Mouse (Mus musculus): ENCODE results near the gene Astn2. TPM values are rescaled to one million over a fixed set of nuclear protein-coding genes. Genes with fewer than 3 reads are reported as not detected.

Gene Astn2
- polyA plus RNA-seq, 1 experiment from 2014 or later: 0.18 TPM

GRCm38 (mm10) chr4:66043014-66043672 lies 361.3 kb downstream of the Astn2 start:
- H3K27me3 ChIP-seq (replicated peaks; ENCODE audit: control insufficient read depth, insufficient read depth, low read length): no peaks in the 10 kb centered on the region
- no peak for TF ChIP-seq CTCF (IDR thresholded peaks at IDR 0.05; ENCODE audit: low read depth)
- no peak overlapping the region for H3K4me3 ChIP-seq (ENCODE audit: low read depth, low read length)
- H3K9ac ChIP-seq (ENCODE audit: low read depth, low read length): no peak overlapping the region
- H3K27ac ChIP-seq (ENCODE audit: low read depth, low read length): no peak overlapping the region
- no peaks in the 10 kb centered on the region for H3K9me3 ChIP-seq (ENCODE audit: control insufficient read depth)
- no peak overlapping the region for H3K4me2 ChIP-seq (replicated peaks; ENCODE audit: low read depth)
- H3K4me1 ChIP-seq (replicated peaks; ENCODE audit: control insufficient read depth, insufficient read depth, low read length): no peaks in the 10 kb centered on the region
- no peak for ATAC-seq
- no peaks in the 10 kb centered on the region for H3K36me3 ChIP-seq (ENCODE audit: control insufficient read depth, insufficient read depth)
- 77% methylated on average over 3 of the region's 3 CpGs for WGBS

- Histone ChIP-seq H3K9ac (ENCODE audit: low read depth, low read length) (no peak overlapping the region), H3K4me3 (ENCODE audit: low read depth, low read length) (no peak overlapping the region), H3K36me3 (ENCODE audit: control insufficient read depth, insufficient read depth) (no peaks in the 10 kb centered on the region), H3K9me3 (ENCODE audit: control insufficient read depth) (no peaks in the 10 kb centered on the region), H3K27me3 (replicated peaks; ENCODE audit: control insufficient read depth, insufficient read depth, low read length) (no peaks in the 10 kb centered on the region), H3K4me2 (replicated peaks; ENCODE audit: low read depth) (no peak overlapping the region), H3K4me1 (replicated peaks; ENCODE audit: control insufficient read depth, insufficient read depth, low read length) (no peaks in the 10 kb centered on the region), H3K27ac (ENCODE audit: low read depth, low read length) (no peak overlapping the region)
- no peak for ATAC-seq
- TF ChIP-seq CTCF (IDR thresholded peaks at IDR 0.05; ENCODE audit: low read depth): peak; percentile 46
- WGBS: 70% methylated on average over 3 of the region's 3 CpGs
Observed at GRCm38 (mm10) chr4:66033826-66034225, 370.6 kb downstream of the Astn2 start.

DNA sequence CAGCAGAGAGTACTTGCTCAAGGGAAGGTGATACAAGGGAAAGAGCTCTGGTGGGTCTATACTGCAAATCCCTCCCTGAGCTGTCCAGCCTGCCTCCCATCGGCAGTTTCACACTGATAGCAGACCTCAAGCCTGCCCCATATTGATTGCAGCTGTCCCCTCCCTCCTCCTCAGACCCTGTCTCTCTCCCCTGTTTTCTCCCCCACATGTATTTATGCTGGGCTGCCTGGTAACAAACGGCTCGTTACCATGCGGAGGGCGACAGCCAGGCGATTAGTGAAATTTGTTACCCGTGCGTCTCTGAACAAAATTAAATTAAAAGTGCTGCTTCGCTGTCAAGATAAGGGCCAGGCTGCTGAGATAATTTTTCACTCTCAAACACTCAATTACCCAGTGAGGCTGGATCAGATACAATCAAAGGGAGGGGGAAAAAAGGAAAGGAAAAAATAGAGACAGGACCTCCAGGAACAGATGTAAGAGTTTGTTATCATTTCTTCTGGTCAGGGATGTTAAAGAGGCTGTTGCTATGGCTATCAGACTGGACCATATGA lies 373.0 kb downstream of the Astn2 start:
- H3K4me2 ChIP-seq (replicated peaks; ENCODE audit: low read depth): no peak overlapping the region
- 64% methylated on average over 9 of the region's 9 CpGs for WGBS
- no peaks in the 10 kb centered on the region for H3K36me3 ChIP-seq (ENCODE audit: control insufficient read depth, insufficient read depth)
- H3K9ac ChIP-seq (ENCODE audit: low read depth, low read length): no peak overlapping the region
- no peaks in the 10 kb centered on the region for H3K9me3 ChIP-seq (ENCODE audit: control insufficient read depth)
- H3K4me3 ChIP-seq (ENCODE audit: low read depth, low read length): no peak overlapping the region
- no peaks in the 10 kb centered on the region for H3K27me3 ChIP-seq (replicated peaks; ENCODE audit: control insufficient read depth, insufficient read depth, low read length)
- TF ChIP-seq CTCF (IDR thresholded peaks at IDR 0.05; ENCODE audit: low read depth): no peak
- ATAC-seq: no peak
- no peaks in the 10 kb centered on the region for H3K4me1 ChIP-seq (replicated peaks; ENCODE audit: control insufficient read depth, insufficient read depth, low read length)
- H3K27ac ChIP-seq (ENCODE audit: low read depth, low read length): no peak overlapping the region

DNA sequence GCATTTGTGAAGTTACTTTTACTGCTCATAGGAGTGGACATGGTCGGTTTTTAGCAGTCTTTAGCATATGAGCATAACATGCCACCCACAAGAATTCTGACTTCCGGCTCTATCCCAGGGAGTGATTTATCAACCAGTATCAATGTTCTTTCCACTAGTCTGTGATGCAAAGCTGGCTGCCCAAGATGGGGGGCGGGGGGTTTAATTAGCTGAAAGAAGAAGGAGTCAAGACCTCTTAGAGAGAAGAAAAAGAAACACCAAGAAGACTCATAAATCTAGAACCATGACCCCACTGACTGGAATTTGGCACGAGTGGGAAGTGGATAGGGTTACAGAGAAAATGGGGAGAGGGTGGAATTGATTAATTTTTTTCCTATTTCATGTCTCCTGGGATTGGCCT lies 374.5 kb downstream of the Astn2 start:
- no peaks in the 10 kb centered on the region for H3K27me3 ChIP-seq (replicated peaks; ENCODE audit: control insufficient read depth, insufficient read depth, low read length)
- TF ChIP-seq CTCF (IDR thresholded peaks at IDR 0.05; ENCODE audit: low read depth): no peak
- ATAC-seq: no peak
- no peak overlapping the region for H3K4me3 ChIP-seq (ENCODE audit: low read depth, low read length)
- no peaks in the 10 kb centered on the region for H3K9me3 ChIP-seq (ENCODE audit: control insufficient read depth)
- 71% methylated on average over 4 of the region's 4 CpGs for WGBS
- H3K4me1 ChIP-seq (replicated peaks; ENCODE audit: control insufficient read depth, insufficient read depth, low read length): no peaks in the 10 kb centered on the region
- no peak overlapping the region for H3K9ac ChIP-seq (ENCODE audit: low read depth, low read length)
- no peaks in the 10 kb centered on the region for H3K36me3 ChIP-seq (ENCODE audit: control insufficient read depth, insufficient read depth)
- H3K4me2 ChIP-seq (replicated peaks; ENCODE audit: low read depth): no peak overlapping the region
- no peak overlapping the region for H3K27ac ChIP-seq (ENCODE audit: low read depth, low read length)

- Histone ChIP-seq H3K4me2 (replicated peaks; ENCODE audit: low read depth) (no peak overlapping the region), H3K36me3 (ENCODE audit: control insufficient read depth, insufficient read depth) (no peaks in the 10 kb centered on the region), H3K4me1 (replicated peaks; ENCODE audit: control insufficient read depth, insufficient read depth, low read length) (no peaks in the 10 kb centered on the region), H3K9me3 (ENCODE audit: control insufficient read depth) (no peaks in the 10 kb centered on the region), H3K9ac (ENCODE audit: low read depth, low read length) (no peak overlapping the region), H3K4me3 (ENCODE audit: low read depth, low read length) (no peak overlapping the region), H3K27me3 (replicated peaks; ENCODE audit: control insufficient read depth, insufficient read depth, low read length) (no peaks in the 10 kb centered on the region), H3K27ac (ENCODE audit: low read depth, low read length) (no peak overlapping the region)
- ATAC-seq: no peak
- 76% methylated on average over 1 of the region's 1 CpGs for WGBS
- no peak for TF ChIP-seq CTCF (IDR thresholded peaks at IDR 0.05; ENCODE audit: low read depth)
Observed at GRCm38 (mm10) chr4:66027866-66028265, 376.5 kb downstream of the Astn2 start.

DNA sequence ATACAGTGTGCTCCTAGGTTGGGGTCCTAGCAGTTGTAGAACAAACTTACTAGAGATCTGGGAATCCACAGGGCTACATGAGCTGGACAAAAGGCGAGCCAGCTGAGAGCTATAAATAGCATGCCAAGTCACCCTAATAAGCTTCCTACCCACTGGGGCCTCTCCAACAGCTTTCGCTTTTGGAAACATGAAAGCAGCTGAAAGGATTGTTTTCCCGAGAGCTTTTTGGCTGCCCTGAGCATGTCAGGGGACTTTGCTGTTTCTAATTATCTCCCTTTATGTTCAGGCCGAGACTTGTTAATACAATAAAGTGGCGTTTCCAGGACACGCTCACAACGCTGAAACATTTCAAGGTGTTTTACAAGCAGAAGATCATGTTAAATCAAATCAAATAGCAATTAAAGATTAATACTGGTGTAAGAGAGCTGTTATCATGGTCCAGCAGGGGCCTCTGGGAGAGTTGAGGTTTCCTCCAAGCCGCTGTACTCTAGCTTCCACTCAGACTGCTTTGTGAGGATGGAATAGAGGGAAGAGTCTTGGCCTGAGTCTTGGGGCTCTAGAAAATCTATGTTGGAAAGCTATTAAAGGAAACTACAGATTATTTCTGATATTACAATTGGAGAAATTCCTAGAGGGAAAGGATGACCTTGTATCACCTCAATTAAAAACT lies 378.9 kb downstream of the Astn2 start:
- 51% methylated on average over 8 of the region's 8 CpGs for WGBS
- TF ChIP-seq CTCF (IDR thresholded peaks at IDR 0.05; ENCODE audit: low read depth): no peak
- Histone ChIP-seq H3K27me3 (replicated peaks; ENCODE audit: control insufficient read depth, insufficient read depth, low read length) (no peaks in the 10 kb centered on the region), H3K4me3 (ENCODE audit: low read depth, low read length) (no peak overlapping the region), H3K27ac (ENCODE audit: low read depth, low read length) (no peak overlapping the region), H3K9ac (ENCODE audit: low read depth, low read length) (no peak overlapping the region), H3K4me2 (replicated peaks; ENCODE audit: low read depth) (no peak overlapping the region), H3K4me1 (replicated peaks; ENCODE audit: control insufficient read depth, insufficient read depth, low read length) (no peaks in the 10 kb centered on the region), H3K9me3 (ENCODE audit: control insufficient read depth) (no peaks in the 10 kb centered on the region), H3K36me3 (ENCODE audit: control insufficient read depth, insufficient read depth) (no peaks in the 10 kb centered on the region)
- no peak for ATAC-seq
